Mouse (Mus musculus): ENCODE data around the gene Rps18. TPM values are rescaled to one million over a fixed set of nuclear protein-coding genes. Genes with fewer than 3 reads are reported as not detected.
A peak's percentile ranks its signal among the peaks of the same experiment; 100 is the strongest.

The Rps18 gene
- total and polyA plus RNA-seq, 2 experiments from 2014 or later = 845 to 1,548 TPM

DNA sequence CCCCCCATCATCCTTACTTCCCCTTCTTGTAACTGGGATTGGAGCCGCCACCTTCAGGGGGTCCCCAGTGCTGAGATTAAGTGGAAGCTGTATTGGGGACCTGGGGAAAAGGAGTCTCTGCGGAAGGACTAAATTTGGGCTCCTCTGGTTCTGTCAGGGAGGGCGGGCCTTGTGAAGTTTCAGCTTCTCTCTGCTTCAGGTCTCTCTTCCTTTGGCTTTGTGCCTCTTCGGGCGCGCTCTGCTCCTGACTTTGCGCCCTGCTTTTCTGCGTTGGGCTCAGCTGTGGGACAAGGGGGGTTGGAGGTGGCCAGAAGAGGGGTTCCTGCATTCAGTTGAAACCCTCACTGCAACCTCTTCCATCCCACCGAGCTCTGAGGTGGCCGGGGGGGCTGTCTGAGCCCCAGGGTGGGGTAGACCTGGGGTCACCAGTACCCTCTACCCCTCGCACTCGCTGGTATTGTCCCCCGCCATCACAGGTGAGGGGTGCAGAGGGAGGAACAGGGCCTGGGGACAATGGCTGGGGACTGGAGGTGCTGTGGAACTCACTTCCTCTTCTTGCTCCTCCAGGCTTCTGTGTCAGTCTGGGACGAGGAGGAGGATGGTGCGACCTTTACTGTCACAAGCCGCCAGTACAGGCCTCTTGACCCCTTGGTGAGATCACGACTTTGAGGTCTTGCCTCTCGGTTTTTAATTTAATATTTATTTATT is 24.5 kb downstream of the Rps18 start:
- TF ChIP-seq EP300 (IDR thresholded peaks at IDR 0.05; ENCODE audit: low read depth) = no peak
- TF ChIP-seq CTCF (IDR thresholded peaks at IDR 0.05; ENCODE audit: low read depth) = no peak
- peak overlapping the region; percentile 98 for H3K4me2 ChIP-seq (ENCODE audit: low read depth, low read length)
- DNase-seq (ENCODE audit: low spot score) (peak; percentile 4), ATAC-seq (ENCODE audit: insufficient read depth, low read depth) (no peak)
- H3K9ac ChIP-seq (replicated peaks; ENCODE audit: low read depth, low read length) = peak overlapping the region; percentile 91
- H3K36me3 ChIP-seq (replicated peaks; ENCODE audit: control insufficient read depth, insufficient read depth, low read length) = peaks cover 49% of the 10 kb centered on the region
- H3K27ac ChIP-seq (ENCODE audit: low read depth) = no peak overlapping the region
- peak overlapping the region; percentile 91 for H3K4me3 ChIP-seq (ENCODE audit: low read depth, low read length)
- 52% methylated on average over 18 of the region's 18 CpGs for WGBS
- H3K27me3 ChIP-seq (ENCODE audit: control insufficient read depth, insufficient read depth, low read length) = no peaks in the 10 kb centered on the region
- peaks cover 6% of the 10 kb centered on the region; the same call in 1 of the 2 replicates for H3K4me1 ChIP-seq (ENCODE audit: control insufficient read depth, insufficient read depth)
- H3K9me3 ChIP-seq (replicated peaks; ENCODE audit: control insufficient read depth, low read length) = no peaks in the 10 kb centered on the region

DNA sequence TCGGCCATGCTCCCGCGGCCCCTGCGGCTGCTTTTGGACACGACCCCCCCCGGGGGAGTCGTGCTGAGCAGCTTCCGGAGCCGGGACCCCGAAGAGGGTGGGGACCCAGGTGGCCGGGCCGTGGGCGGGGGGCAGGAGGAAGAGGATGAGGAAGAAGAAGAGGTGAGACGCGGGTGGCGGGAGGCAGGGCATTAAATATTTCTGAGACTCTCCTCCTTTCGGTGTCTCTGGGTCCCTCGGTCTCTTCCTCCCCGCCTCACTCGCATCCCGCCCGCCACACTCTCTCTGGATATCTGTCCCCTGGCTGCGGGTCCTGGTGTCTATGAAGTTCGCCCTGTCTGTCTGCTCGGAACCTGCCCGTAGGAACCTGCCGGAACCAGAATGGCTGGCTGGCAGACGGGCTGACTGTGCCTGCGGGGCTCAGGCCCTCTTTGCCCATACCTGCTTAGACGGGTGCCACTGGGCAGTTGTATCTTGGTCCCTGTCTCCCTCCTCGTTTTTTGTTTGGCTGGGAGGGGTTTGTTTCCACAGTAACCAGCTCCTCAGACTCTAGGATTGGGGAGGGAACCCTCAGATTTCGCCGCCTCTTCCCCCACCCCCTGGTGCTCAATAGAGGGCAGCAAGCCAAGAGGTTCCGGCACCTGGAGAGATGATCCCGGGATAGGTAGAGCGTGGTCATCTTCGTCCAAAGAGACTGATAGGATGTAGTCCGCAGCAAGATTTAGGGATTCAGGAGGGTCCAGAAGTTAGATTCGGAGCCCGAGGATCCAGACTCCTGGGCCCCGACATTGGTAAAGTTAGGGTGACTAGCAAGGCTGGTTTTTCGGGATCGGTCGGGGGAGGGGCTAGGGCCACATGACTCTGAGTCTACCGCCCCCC is 25.3 kb downstream of the Rps18 start:
- no peak for ATAC-seq (ENCODE audit: insufficient read depth, low read depth)

DNA sequence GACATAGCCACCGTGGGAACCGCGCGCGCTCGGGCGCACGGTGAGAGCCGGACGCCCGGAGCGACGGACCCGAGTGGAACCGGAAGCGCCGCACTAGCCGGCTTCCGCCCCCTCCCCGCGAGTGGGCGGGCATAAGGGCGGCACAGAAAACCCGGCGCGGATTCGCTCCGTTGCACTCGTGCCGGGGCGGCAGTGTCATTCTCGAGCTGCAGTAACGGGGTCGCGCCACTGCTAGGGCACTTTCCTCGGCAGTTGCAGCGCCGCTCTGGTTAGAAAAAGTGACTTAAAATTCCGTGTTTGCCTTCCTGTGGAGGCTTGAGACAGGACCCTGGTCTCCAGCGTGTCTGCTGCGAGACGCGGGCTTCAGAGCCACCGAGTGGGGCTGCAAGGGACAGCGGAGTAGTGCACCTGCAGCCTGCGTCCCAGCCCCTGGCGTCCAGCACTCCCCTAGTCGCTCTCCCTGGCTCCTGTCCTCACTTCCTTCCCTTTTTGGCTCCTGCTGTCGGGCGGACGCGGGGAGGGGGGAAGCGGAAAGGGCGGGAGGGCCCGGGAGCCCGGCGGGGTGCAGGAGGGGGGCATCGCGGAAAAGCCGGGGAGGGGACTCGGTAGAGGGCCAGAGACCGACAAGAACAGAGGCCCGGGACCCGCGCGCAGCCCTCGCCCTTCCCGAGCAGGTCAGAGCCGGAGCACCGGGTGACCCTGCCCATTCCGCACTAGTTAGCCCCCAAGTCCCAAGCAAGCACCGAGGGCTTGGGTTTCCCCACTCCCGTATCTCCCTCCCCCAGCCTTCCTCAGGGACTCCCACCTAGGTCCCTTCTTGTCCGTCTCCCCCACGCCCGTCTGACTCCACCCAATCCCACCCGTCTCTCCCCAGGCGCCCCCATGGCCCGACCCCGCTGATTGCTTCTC is 26.2 kb downstream of the Rps18 start, which contains the start of gene Rgl2:
TSS of gene Rgl2 (plus strand) at position 173 of the 909 bp plus-strand sequence.
- Histone ChIP-seq H3K9ac (replicated peaks; ENCODE audit: low read depth, low read length) (peak within 1 kb of the TSS; percentile 91), H3K4me1 (ENCODE audit: control insufficient read depth, insufficient read depth) (peaks cover 6% of the 10 kb centered on the region; the same call in 1 of the 2 replicates), H3K27ac (ENCODE audit: low read depth) (peak within 1 kb of the TSS; percentile 95), H3K4me3 (ENCODE audit: low read depth, low read length) (peak within 1 kb of the TSS; percentile 91), H3K9me3 (replicated peaks; ENCODE audit: control insufficient read depth, low read length) (no peaks in the 10 kb centered on the region), H3K27me3 (ENCODE audit: control insufficient read depth, insufficient read depth, low read length) (no peaks in the 10 kb centered on the region), H3K4me2 (ENCODE audit: low read depth, low read length) (peak within 1 kb of the TSS; percentile 98), H3K36me3 (replicated peaks; ENCODE audit: control insufficient read depth, insufficient read depth, low read length) (peaks cover 39% of the 10 kb centered on the region)
- under 1% methylated on average over 68 of the region's 80 CpGs for WGBS
- peak; percentile 86 for DNase-seq (ENCODE audit: low spot score)
- ATAC-seq (ENCODE audit: insufficient read depth, low read depth) = peak; percentile 87
- TF ChIP-seq EP300 (IDR thresholded peaks at IDR 0.05; ENCODE audit: low read depth) = peak; percentile 55; the same call in 1 of the 2 replicates
- TF ChIP-seq CTCF (IDR thresholded peaks at IDR 0.05; ENCODE audit: low read depth) = peak; percentile 15; the same call in 1 of the 2 replicates

More for the DNA sequence above, 25.3 kb downstream of the Rps18 start:
- peak overlapping the region; percentile 95 for H3K27ac ChIP-seq (ENCODE audit: low read depth)
- under 1% methylated on average over 44 of the region's 45 CpGs for WGBS
- H3K4me1 ChIP-seq (ENCODE audit: control insufficient read depth, insufficient read depth) = peaks cover 6% of the 10 kb centered on the region; the same call in 1 of the 2 replicates
- H3K9ac ChIP-seq (replicated peaks; ENCODE audit: low read depth, low read length) = peak overlapping the region; percentile 91
- peak; percentile 13 for DNase-seq (ENCODE audit: low spot score)
- no peaks in the 10 kb centered on the region for H3K27me3 ChIP-seq (ENCODE audit: control insufficient read depth, insufficient read depth, low read length)
- H3K9me3 ChIP-seq (replicated peaks; ENCODE audit: control insufficient read depth, low read length) = no peaks in the 10 kb centered on the region
- H3K36me3 ChIP-seq (replicated peaks; ENCODE audit: control insufficient read depth, insufficient read depth, low read length) = peaks cover 48% of the 10 kb centered on the region
- peak overlapping the region; percentile 91 for H3K4me3 ChIP-seq (ENCODE audit: low read depth, low read length)
- peak overlapping the region; percentile 98 for H3K4me2 ChIP-seq (ENCODE audit: low read depth, low read length)
- TF ChIP-seq CTCF (IDR thresholded peaks at IDR 0.05; ENCODE audit: low read depth) (no peak), EP300 (IDR thresholded peaks at IDR 0.05; ENCODE audit: low read depth) (no peak)

DNA sequence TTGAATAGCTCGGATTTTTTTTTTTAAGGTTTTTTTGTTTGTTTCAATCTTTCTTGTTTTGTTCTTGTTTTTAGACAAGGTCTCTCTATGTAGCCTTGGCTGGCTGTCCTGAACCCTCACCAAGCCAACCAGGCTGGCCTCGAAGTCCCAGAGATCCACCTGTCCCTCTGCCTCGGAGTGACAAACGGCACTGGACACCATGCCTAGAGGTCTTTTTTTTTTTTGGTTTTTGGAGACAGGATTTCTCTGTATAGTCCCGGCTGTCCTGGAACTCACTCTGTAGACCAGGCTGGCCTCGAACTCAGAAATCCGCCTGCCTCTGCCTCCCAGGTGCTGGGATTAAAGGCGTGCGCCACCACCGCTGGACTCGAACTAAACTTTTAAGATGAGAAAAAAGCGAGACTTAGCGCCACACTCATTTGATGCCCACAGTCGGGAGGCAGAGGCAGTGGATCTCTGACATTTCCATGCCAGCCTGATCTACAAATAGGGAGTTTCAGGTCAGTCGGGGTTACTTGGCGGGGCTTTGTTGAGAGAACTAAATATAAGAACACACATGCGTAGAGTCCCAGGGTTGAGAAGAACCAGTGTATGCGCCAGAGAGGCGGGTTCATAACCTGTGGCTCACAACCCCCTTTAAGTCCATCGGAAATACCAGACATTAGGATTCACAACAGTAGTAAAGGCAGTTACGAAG is 27.4 kb downstream of the Rps18 start:
- Histone ChIP-seq H3K36me3 (replicated peaks; ENCODE audit: control insufficient read depth, insufficient read depth, low read length) (peaks cover 28% of the 10 kb centered on the region), H3K9ac (replicated peaks; ENCODE audit: low read depth, low read length) (peak overlapping the region; percentile 91), H3K4me2 (ENCODE audit: low read depth, low read length) (peak overlapping the region; percentile 98), H3K27ac (ENCODE audit: low read depth) (no peak overlapping the region), H3K27me3 (ENCODE audit: control insufficient read depth, insufficient read depth, low read length) (no peaks in the 10 kb centered on the region), H3K4me1 (ENCODE audit: control insufficient read depth, insufficient read depth) (peaks cover 6% of the 10 kb centered on the region; the same call in 1 of the 2 replicates), H3K4me3 (ENCODE audit: low read depth, low read length) (peak overlapping the region; percentile 91), H3K9me3 (replicated peaks; ENCODE audit: control insufficient read depth, low read length) (no peaks in the 10 kb centered on the region)
- 58% methylated on average over 21 of the region's 21 CpGs for WGBS
- ATAC-seq (ENCODE audit: insufficient read depth, low read depth) (no peak), DNase-seq (ENCODE audit: low spot score) (no peak)
- TF ChIP-seq CTCF (IDR thresholded peaks at IDR 0.05; ENCODE audit: low read depth) (no peak), EP300 (IDR thresholded peaks at IDR 0.05; ENCODE audit: low read depth) (no peak)

Measured in heart, postnatal 0 days (tissue).